Mouse (Mus musculus): ENCODE measurements around the gene Scd4.
"Not testable (repeated sequence)": the region's sequence is repeated elsewhere in the genome, so short reads cannot be mapped to it uniquely, and the experiment has no call there.

Scd4 gene

DNA sequence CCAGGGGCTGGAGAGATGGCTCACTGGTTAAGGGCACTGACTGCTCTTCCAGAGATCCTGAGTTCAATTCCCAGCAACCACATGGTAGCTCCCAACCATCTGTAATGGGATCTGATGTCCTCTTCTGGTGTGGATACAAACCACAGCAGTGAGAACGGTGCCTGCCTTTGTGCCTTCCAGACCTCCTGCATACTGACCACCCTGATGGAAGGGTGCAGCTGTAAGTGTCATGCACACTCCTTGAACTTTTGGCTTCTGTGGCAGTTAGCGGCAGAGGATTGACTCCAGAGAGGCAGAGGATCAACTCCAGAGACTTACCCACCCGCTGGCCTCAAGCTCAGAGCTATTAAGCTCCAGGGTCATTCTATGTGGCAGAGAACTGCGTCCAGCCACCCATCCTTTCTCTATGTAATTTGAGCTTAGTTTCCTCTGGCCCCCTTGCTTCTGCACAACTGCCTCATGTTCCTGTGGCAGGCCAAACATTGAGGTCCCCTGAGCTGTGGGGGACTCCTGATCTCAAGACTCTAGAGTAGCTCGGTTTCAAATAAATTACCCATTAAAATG is 16.1 kb upstream of the Scd4 start:
- peak in 1 of 2 experiments; percentile 7 for DNase-seq (ENCODE audit: low spot score in 2 of 2)

DNA sequence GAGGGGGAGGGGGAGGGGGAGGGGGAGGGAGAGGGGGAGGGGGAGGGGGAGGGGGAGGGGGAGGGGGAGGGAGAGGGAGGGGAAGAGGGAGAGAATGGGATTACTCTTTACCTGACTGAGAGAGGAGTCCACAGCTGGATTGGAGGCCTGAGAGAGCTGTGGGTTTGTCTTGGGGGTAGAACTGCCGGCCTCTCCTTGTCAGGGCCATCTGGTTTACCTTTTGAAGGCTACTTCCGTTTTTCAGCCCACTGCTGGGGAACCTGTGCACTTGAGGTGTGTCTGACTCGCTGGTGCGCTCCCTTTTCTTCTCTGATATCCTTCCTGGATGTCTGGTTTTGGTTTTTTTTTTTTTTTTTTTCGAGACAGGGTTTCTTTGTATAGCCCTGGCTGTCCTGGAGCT is 15.5 kb upstream of the Scd4 start:
- peak in 1 of 2 experiments; percentile 11 for DNase-seq (ENCODE audit: low spot score in 2 of 2)

DNA sequence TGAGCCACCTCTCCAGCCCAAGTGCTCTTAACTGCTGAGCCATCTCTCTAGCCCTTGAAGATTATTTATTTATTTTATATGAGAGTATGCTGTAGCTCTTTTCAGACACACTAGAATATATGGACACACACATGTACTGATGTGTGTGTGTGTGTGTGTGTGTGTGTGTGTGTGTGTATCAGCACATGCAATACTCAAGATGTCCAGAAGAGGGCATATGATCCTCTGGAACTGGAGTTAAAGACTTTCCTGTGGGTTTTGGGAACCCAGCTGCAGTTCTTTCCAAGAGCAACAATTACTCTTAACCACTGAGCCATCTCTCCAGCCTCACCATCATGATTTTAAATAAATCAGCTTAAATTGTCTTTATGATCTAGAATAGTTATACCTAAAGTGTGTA is 14.3 kb upstream of the Scd4 start:
- DNase-seq (ENCODE audit: low spot score in 2 of 2), result no peak

DNA sequence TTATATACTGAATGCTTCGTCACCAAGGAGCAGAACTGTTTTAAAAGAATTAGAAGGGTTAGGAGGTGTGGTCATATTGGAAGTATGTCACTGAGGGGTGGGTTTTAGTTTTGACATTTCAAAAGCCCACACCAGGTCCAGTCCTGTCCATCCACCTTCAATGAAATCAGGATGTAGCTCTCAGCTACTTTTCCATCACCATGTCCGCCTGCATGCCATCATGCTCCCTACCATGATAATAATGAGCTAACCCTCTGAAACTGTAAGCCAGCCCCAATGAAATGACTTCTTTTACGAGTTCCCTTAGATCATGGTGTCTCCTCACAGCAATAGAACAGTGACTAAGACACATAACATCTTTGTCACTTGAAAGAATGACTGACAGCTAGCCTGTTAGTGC is 12.6 kb upstream of the Scd4 start:
- DNase-seq (ENCODE audit: low spot score in 2 of 2), result no peak

DNA sequence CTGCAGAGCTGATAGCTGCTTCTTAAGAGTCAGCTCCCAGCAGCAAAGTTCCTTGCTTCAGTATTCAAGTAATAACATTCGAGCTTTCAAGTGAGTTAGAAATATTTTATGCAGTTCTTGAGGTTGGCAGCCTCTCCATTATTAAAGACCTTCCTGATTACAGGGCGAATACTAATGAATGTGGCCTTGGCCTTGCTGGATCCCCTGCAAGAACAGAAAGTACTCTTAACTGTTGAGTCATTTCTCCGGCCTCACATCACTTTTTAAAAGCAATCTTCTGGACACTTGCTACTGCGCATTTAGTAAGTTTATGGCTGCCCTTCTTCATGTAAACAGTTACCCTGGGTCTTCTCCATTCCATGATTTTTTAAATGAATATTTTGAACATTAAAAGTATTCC is 11.7 kb upstream of the Scd4 start:
- DNase-seq (ENCODE audit: low spot score in 2 of 2), result no peak

DNA sequence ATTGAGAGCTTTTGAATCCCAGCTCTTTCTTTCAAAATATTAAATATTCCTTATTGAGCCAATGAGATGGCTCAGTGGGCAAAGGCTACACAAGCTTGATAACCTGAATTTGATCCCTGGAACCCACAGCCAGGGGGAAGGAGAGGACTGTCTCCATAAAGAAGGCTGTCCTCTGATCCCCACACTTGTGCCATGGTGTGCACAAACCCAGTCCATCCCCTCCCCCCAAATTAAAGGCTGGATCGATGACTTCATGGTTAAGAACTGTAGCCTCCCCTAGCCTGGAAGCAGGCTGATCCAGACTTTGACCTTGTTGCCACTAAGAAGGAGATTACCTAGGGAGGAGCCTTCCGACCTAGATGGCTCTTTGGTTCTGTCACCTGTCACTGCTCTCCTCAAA is 11.3 kb upstream of the Scd4 start:
- DNase-seq (ENCODE audit: low spot score in 2 of 2), result no peak

DNA sequence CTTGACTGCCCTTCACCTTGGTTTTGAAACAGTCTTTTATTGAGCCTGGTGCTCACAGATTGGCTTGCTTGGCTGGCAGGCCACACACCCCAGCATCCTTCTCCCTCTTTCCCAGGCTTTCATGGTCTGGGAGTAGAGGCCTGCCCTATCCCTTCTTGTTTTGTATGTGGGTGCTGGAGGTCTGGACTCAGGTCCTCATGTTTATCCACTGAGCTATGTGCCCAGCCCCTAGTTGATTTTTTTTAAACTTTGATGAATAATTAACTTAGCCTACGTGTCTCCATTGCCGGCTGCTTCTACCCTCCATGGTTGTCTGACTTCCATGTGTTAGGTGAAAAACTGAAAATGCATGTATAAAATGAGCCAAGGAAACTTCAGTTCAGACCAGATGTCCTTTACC is 3.3 kb upstream of the Scd4 start:
- no peak for DNase-seq (ENCODE audit: low spot score in 2 of 2)

DNA sequence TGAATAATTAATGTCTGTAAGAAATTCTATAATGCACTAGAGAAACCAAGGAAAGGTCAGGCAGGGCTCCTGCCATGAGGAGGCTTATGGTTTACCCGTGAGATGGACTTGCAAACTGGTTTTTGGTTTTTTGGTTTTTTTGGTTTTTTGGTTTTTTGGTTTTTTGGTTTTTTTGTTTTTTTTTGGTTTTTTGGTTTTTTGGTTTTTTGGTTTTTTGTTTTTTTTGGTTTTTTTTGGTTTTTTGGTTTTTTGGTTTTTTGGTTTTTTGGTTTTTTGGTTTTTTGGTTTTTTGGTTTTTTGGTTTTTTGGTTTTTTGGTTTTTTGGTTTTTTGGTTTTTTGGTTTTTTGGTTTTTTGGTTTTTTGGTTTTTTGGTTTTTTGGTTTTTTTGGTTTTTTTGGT is 1.8 kb upstream of the Scd4 start:
- not testable (repeated sequence) for DNase-seq (ENCODE audit: low spot score in 2 of 2)

DNA sequence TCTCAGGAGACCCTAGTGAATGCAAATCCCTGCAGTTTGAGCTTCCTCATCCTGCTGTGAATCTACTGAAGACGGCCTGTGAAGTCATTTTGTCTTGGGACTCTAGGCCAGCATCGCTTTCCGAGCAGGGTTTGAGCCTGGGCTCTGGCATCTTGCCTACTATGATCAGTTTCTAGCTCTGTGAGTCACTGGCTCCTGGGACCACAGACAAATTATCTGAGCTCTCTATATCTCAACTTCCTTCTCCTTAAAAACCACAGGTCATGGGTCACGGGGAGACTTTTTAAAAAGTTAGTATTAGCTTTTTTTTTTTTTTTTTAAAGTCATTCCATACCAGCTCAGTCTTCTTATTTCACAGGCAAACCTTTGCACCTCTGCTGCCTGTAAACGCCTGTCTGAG is 981 bp upstream of the Scd4 start:
- DNase-seq (ENCODE audit: low spot score in 2 of 2), result no peak

DNA sequence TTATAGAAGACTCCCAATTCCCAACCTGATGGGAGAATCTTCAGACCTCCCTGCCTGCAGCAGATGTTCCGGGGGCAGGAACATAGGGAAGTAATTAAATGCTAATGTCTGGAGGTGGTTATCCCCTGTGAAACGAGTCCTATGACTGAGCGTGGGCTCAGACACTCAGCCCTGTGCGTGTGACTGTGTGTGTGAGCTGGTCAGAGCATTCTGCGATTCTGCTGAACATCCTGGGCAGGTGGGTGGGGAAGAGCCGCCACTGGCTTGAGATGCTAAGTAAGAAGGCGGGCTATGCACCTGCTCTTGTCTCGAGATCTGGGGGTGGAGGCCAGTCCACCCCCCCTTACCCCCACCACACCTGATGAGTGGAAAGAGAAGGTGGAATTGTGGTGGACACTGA is 566 bp upstream of the Scd4 start:
- no peak for DNase-seq (ENCODE audit: low spot score in 2 of 2)

DNA sequence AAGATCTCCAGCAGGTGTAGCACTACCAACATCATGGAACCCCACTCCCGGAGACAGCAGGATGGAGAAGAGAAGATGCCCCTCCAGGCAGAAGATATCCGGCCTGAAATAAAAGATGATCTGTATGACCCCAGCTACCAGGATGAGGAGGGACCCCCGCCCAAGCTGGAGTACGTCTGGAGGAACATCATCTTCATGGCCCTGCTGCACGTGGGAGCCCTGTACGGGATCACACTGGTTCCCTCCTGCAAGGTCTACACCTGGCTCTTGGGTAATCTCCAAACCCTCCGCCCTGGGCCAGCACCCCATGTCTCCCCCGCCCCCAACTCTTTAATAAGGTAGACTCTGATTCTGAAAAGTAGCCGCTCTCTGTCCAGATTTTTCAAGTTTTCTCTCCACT is 1.1 kb downstream of the Scd4 start:
- DNase-seq (ENCODE audit: low spot score in 2 of 2), result no peak

DNA sequence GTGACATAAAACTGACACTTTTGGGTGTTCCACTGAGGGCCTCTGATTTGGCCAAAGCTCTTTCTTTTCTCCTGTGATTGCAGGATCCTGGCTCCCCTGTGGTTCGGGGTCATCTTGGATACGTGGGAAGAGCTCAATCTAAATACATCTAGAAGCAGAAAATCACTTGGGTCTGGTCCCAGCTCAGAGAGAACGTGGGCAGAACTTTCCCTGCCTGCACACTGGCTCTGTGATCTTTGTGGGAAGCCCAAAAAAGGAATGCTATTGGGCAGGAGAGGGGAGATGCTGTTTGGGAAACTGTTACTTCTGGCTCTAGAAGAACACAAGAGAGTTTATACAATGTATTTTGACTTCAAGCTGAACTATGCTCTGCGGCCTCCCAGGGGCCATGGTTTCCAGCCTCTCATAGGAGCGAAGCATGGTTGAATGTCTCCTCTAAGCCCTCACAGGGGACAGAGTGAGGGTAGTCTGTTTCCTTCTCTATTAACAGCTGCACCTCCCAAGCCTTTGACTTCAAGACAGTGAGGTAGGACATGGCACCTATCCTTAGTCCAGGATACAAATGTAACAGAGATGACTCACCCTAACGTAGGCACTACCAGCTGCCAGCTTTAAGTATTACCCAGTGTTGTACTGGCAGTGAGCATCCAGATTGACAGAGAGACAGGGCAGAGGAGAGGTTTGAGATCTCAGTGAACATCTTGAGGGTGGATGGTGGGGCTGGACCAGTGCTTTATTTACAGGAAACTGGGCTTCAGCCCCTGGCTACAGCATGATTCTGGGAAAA is 3.2 kb downstream of the Scd4 start:
- no peak for DNase-seq (ENCODE audit: low spot score in 2 of 2)

DNA sequence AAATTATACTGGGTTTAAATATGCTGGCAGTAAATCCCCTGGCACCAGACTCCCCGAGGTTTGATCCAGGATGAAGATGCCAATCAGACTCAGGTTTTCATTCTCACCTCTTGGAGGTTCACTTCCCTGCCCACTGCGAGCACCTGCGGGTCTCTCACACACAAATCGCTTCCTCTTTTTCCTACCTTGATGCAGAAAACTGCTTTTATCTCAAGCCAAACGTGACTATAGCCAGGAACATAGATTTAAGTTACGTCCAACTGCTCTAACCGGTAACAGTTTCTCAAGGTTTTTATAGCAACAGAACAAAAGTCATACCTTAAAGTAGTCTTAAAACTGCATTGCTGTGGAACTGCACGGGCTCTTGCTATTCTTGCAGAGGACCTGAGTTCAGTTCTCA is 16.8 kb downstream of the Scd4 start:
- no peak for DNase-seq (ENCODE audit: low spot score in 2 of 2)

DNA sequence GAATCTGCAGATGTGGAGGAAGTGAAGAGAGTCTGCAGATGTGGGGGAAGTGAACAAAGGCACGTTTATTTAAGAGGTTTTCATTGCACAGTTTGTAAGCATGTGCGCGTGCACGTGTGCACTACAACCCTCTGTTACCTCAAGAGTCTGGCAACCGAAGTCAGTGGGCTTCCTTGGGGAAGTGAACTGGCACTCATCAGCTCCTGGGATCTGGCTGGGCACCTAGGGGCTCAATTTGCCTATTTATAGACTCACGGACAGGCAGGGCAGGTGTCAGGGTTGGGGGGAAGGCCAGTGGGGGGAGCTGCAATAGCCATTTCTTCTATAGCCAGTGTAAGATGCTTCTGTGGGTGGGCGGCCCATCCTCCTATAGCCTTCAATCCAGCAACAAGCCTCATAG is 18.9 kb downstream of the Scd4 start:
- DNase-seq (ENCODE audit: low spot score in 2 of 2), result no peak

DNA sequence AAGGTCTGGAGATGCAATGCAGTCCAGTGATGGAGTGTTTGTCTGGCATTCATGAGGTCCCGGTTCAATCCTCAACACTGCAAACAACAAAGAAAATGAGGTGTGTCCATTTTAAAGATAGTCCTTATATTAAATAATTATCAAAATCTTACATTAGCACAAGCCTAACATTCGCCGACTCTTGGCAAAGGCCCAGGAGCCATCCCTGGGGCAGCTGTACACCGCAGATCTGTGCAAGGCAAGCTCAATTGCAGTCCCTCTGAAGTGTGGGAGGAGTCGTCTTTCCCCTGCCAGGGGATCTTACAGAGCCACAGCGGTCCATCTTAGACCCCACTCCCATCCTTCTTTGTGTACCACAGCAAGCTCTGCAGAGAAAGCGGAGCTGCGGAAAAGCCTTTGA is 25.8 kb downstream of the Scd4 start:
- peak in 1 of 2 experiments; percentile 10 for DNase-seq (ENCODE audit: low spot score in 2 of 2)

DNA sequence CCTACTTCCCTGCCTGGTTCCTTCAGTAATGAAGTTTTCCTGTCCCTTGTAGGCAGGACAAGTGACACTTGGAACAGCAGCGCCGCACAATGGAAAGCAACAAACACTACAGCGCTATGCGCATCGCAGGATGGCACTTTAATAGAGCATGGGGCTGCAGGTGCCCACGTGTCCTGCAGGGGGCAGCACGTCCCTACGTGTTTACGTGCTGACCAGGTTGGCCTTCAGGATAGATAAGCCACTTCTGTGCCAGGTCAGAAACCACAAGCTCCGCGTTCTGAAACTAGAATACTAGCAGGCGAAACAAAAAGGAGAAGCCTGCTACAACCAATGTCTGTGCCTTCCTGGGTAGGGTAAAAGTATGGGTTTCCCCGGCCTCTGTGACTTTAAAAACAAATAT is 30.6 kb downstream of the Scd4 start:
- DNase-seq (ENCODE audit: low spot score in 2 of 2), result peak; percentile 38 to 74

DNA sequence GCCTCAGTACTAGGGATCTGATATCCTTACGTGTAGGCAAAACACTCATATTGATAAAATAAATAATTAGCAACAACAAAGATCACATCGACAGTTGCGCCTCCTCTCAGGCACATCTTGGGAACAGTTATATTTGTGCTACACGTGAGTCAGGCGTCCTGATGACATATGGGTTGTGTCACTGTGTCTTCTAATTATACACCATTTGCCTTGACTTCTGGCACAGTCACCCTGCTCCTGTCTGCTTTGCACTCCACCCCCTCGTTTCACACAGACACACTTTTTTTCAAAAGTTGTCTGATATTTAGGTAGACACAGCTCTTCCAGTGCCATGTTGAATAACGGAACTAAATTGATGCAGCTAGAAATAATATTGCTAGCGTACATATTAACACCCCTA is 31.1 kb downstream of the Scd4 start:
- DNase-seq (ENCODE audit: low spot score in 2 of 2), result no peak

DNA sequence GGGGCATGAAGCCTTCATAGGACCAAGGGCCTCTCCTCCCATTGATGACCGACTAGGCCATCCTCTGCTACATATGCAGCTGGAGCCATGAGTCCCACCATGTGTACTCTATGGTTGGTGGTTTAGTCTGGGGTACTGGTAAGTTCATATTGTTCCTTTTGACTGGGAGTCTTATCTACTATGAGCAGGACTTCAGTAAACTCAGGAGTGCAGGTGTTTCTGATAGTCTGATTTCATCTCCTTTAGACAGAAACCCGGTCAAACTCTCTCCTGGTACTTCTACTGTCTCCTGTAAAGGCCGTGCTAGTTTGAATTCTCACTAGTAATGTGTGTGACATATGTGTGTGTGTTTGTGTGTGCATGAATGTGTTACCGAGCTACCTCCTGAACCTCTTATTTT is 32.8 kb downstream of the Scd4 start:
- no peak for DNase-seq (ENCODE audit: low spot score in 2 of 2)

DNA sequence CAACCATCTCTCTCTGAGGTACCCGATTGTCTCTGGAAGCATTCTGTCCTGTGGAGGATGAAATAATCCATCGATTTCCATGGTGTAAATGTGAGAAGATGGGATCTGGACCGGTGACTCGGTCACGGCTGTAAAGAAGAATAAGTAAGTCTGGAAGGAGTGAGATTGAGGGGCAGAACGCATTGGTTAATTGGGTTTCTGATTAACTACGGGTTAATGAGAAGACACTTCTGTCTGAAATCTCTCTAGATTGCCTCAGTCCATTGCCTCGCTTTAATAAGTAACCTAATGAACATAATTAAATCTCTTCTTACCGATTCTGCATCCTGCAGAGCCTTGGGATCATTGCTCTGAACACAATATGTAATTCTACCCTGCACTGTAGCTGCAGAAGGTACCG is 34.2 kb downstream of the Scd4 start:
- DNase-seq (ENCODE audit: low spot score in 2 of 2), result not testable (repeated sequence)

DNA sequence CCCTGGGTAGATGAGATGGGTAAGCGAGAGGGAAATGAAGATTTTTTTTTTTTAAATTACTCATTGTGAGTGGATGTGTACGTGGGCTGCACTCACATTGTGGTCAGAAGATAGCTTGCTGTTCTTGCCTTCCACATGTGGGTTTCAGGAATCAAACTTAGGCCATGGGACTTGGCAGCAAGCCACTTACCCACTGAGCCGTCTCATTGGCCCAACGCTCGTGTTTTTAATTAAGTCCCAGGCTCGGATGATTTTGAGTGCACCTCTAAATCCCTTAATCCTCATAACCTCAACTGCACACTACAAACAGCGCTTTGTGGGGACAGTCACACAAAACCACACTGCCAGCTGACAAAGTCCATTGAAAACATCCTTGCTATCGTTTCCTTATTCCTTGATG is 36.5 kb downstream of the Scd4 start:
- DNase-seq (ENCODE audit: low spot score in 2 of 2), result no peak

DNA sequence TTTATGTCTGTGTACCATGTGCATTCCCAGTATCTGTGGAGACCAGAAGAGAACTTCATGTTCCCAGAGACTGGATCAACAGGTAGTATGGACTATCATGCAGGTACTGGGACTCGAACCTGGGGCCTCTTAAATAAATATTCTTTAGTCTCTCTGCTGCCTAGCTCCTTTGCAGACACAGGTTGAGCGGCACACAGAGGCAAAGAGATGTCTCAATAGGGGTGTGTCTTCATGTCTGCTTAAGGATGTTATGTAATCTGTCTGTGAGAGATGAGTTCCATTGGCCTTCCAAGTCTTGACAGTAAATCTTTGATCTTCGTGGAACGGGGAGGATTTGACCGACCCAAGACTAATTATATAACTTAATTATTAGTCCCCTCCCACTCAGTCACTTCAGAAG is 37.3 kb downstream of the Scd4 start:
- no peak for DNase-seq (ENCODE audit: low spot score in 2 of 2)

DNA sequence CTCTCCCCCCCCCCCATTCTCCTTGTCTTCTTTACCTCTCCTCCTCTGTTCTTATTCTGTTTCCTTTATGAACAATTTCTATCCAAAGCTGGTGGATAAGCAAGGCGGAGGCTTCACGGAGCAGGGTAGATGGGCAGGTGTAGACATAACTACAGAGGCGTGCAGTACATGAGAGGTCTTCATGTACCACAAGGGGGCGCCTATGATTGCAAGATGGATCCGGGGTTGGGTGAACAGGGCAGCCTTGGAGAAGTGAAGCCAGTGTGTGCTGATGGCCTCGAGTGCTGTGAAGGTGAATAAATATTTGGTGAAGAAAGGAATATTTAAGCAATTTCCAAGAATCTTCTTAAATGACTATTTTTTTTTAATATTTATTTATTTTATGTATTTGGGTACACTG is 40.1 kb downstream of the Scd4 start:
- DNase-seq (ENCODE audit: low spot score in 2 of 2), result peak; percentile 43 to 69

DNA sequence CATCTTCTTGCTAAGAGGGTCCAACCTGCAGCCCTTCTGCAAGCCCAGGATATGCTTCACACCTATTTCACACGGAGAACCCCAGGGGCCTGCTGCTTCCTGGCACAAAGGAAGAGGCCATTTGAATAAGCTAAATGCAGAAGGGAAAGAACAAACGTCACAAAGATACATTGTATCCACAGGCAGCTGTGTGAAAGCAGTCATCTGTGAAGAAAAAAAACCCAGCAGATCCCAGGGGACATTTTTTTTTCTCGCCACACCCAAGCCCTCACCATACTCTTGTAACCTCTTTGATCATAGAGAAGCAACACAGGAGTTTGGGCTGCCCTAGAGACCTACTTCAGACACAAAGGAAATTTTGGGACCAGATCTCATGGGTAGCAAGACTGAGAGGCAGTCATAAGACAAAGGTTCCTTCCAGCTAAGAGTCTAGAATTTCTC is 43.6 kb downstream of the Scd4 start:
- DNase-seq (ENCODE audit: low spot score in 2 of 2), result no peak
